In genomic region chr15:14051872-14052271, GRCm38 (mm10) we compare ENCODE assay signal across 10 mouse cellular contexts.
DNase-seq lines count a peak whose midpoint lies in the region; ATAC-seq and TF ChIP-seq lines count a peak whose summit lies in the region.
"Had no signal": no experiment of that assay in that cellular context is flagged by ENCODE, and none has a peak within 500 bp of the region (broad histone marks: within the 10 kb centered on the region; RNA-seq: fewer than 3 reads in every experiment).

No protein-coding gene starts in this region.

- no peak overlapping the region for H3K27ac ChIP-seq in thymus, adult 2 months (ENCODE audit: control insufficient read depth, insufficient read depth, low read length)
- H3K27ac ChIP-seq: embryonic facial prominence, embryonic 13.5 days; neural tube, embryonic 12.5 days had no signal

- no peak for TF ChIP-seq POLR2A in thymus, adult 2 months (IDR thresholded peaks at IDR 0.05; ENCODE audit: control insufficient read depth, extremely low read depth, insufficient read depth, low read length, poor library complexity)

- WGBS in thymus, adult 2 months, result 63% methylated on average over 3 of the region's 3 CpGs

- no peak for TF ChIP-seq CTCF in thymus, adult 2 months (IDR thresholded peaks at IDR 0.05; ENCODE audit: borderline replicate concordance, control insufficient read depth, extremely low read depth, insufficient read depth, low read length, poor library complexity)

- no peaks in the 10 kb centered on the region for H3K36me3 ChIP-seq in thymus, adult 2 months (ENCODE audit: control insufficient read depth, insufficient read depth, low read length)
- H3K36me3 ChIP-seq: embryonic facial prominence, embryonic 13.5 days; neural tube, embryonic 12.5 days had no signal

- no peak for ATAC-seq in megakaryocyte-erythroid progenitor cell, adult 5-6 weeks (replicated peaks; ENCODE audit: low FRiP score, low TSS enrichment, poor library complexity, severe bottlenecking)

- H3K4me3 ChIP-seq in thymus, adult 2 months (ENCODE audit: control insufficient read depth, insufficient read depth, low read length), result no peak overlapping the region
- H3K4me3 ChIP-seq: embryonic facial prominence, embryonic 13.5 days; neural tube, embryonic 12.5 days had no signal

- H3K4me1 ChIP-seq in thymus, adult 2 months (replicated peaks; ENCODE audit: control insufficient read depth, insufficient read depth, low read length), result no peaks in the 10 kb centered on the region
- H3K4me1 ChIP-seq: embryonic facial prominence, embryonic 13.5 days; neural tube, embryonic 12.5 days had no signal

- H3K27me3 ChIP-seq in thymus, adult 2 months (ENCODE audit: control insufficient read depth, insufficient read depth, low read length), result no peaks in the 10 kb centered on the region
- H3K27me3 ChIP-seq: embryonic facial prominence, embryonic 13.5 days; neural tube, embryonic 12.5 days had no signal

- intact Hi-C loops in left cerebral cortex, postnatal 25 days (cut with DNase I), result loop anchor here (10.0 kb wide), 1 partner anchor 877 kb away; the partner anchor contains the start of gene Cdh6

- peak; percentile 12 for DNase-seq in adrenal gland, postnatal 14 days
- DNase-seq in adrenal gland, adult 2 months, result no peak
- peak; percentile 5 for DNase-seq in left cerebral cortex, adult 11 months (ENCODE audit: low spot score)
- DNase-seq in left cerebral cortex, adult 8-10 months (ENCODE audit: low spot score in 2 of 2), result no peak
- DNase-seq in embryo, embryonic 11.5 days (ENCODE audit: low read depth, low spot score), result peak; percentile 2
- peak; percentile 8 to 14 for DNase-seq in left cerebral cortex, postnatal 25 days (ENCODE audit: low spot score in 2 of 2)
- no peak for DNase-seq in thymus, adult 2 months

Comparison
In these comparisons a context has a peak if more than half of its experiments do, and no peak if none do; other contexts are left out.
1. DNase-seq: peak in adrenal gland, postnatal 14 days (single experiment), left cerebral cortex, adult 11 months (single experiment), embryo, embryonic 11.5 days (single experiment) and left cerebral cortex, postnatal 25 days (2 of 2); none in adrenal gland, adult 2 months (single experiment), left cerebral cortex, adult 8-10 months (0 of 2) and thymus, adult 2 months (single experiment).